Mouse (Mus musculus) liver, adult 2 months (tissue): ENCODE measurements around the gene Zdhhc4. TPM values are rescaled to one million over a fixed set of nuclear protein-coding genes. Genes with fewer than 3 reads are reported as not detected.
A peak's percentile ranks its signal among the peaks of the same experiment; 100 is the strongest.

Experiments
- DNase-seq: peaks from one replicate; pipeline ENCODE4 v3.0.0-alpha.2; 2011; ENCODE audit warnings: low read depth, low spot score; ENCODE audit errors: extremely low read depth
- H3K27ac ChIP-seq: fragments of 200-500 bp; replicated peaks from 2 replicates; pipeline ENCODE4 v1.5.1; 2012; ENCODE audit warnings: low read depth, mild to moderate bottlenecking, control low read depth, inconsistent platforms, low read length; ENCODE audit not compliant: insufficient read depth
- H3K27me3 ChIP-seq: fragments of 200-500 bp; 2 replicates; pipeline ENCODE4 v1.6.1; 2012; ENCODE audit warnings: mild to moderate bottlenecking, moderate library complexity, low read length, inconsistent platforms; ENCODE audit not compliant: control insufficient read depth, insufficient read depth
- H3K36me3 ChIP-seq: fragments of 200-500 bp; 2 replicates; pipeline ENCODE4 v1.6.1; 2012; ENCODE audit warnings: low read length, inconsistent platforms; ENCODE audit not compliant: control insufficient read depth, insufficient read depth
- H3K4me1 ChIP-seq: fragments of 200-500 bp; 2 replicates; pipeline ENCODE4 v1.6.1; 2011; ENCODE audit warnings: low read length; ENCODE audit not compliant: control insufficient read depth, insufficient read depth
- H3K4me3 ChIP-seq: fragments of 200-500 bp; 2 replicates; pipeline ENCODE4 v1.5.1; 2011; ENCODE audit warnings: low read depth, mild to moderate bottlenecking, control low read depth, low read length, moderate library complexity; ENCODE audit not compliant: insufficient read depth
- H3K79me2 ChIP-seq: fragments of 200-500 bp; 2 replicates; pipeline ENCODE4 v1.6.1; 2012; ENCODE audit warnings: inconsistent platforms, mild to moderate bottlenecking, low read length, moderate library complexity; ENCODE audit not compliant: control insufficient read depth, insufficient read depth
- H3K9ac ChIP-seq: fragments of 200-500 bp; 2 replicates; pipeline ENCODE4 v1.6.1; 2012; ENCODE audit warnings: low read depth, mild to moderate bottlenecking, control low read depth, inconsistent platforms, low read length
- CTCF ChIP-seq: fragments of 200-500 bp; IDR thresholded peaks from 2 replicates; pipeline ENCODE4 v1.5.1; 2011; ENCODE audit warnings: low read depth, low read length, control low read depth
- POLR2A ChIP-seq: fragments of 200-500 bp; IDR thresholded peaks from 2 replicates; pipeline ENCODE4 v1.6.1; 2011; ENCODE audit warnings: low read length, control low read depth; ENCODE audit not compliant: insufficient read depth; ENCODE audit errors: extremely low read depth
- WGBS: fragments of 180-500 bp; shearing (Covaris S2); methylation state at CpG from one replicate; pipeline ENCODE4 v1.1.7; 2018; 5-methylcytosine and 5-hydroxymethylcytosine counted together
- polyA plus RNA-seq: library from polyadenylated mRNA; depleted of rRNA; stranded (reverse); fragments of >200 nt; gene quantifications from 2 replicates; pipeline ENCODE4 v1.2.3, GENCODE M21; 2012
- total RNA-seq: library from RNA; depleted of rRNA; stranded (reverse); fragments of >200 nt; gene quantifications from 2 replicates; pipeline ENCODE4 v1.2.3, GENCODE M21; 2014

Zdhhc4 gene
- total and polyA plus RNA-seq, 2 experiments = 13.0 to 42.5 TPM

- H3K79me2 ChIP-seq = no peaks in the 10 kb centered on the region
- no peak overlapping the region for H3K4me3 ChIP-seq
- no peak for DNase-seq
- H3K4me1 ChIP-seq = no peaks in the 10 kb centered on the region; the same call in 1 of the 2 replicates
- 26% methylated on average over 9 of the region's 9 CpGs for WGBS
- no peak overlapping the region for H3K9ac ChIP-seq
- no peak for TF ChIP-seq POLR2A
- no peak for TF ChIP-seq CTCF
- H3K36me3 ChIP-seq = no peaks in the 10 kb centered on the region
- H3K27ac ChIP-seq = no peak overlapping the region
- H3K27me3 ChIP-seq = peaks cover 12% of the 10 kb centered on the region
Measured at GRCm38 (mm10) chr5:143288378-143288911, 40.6 kb downstream of the Zdhhc4 start.

- Histone ChIP-seq H3K4me1 (no peaks in the 10 kb centered on the region; the same call in 1 of the 2 replicates), H3K79me2 (no peaks in the 10 kb centered on the region), H3K9ac (no peak overlapping the region), H3K27ac (no peak overlapping the region), H3K36me3 (no peaks in the 10 kb centered on the region), H3K4me3 (peak overlapping the region; percentile 2; the same call in 1 of the 2 replicates), H3K27me3 (peaks cover 10% of the 10 kb centered on the region; the same call in 1 of the 2 replicates)
- DNase-seq = no peak
- TF ChIP-seq CTCF = no peak
- no peak for TF ChIP-seq POLR2A
- 10% methylated on average over 48 of the region's 48 CpGs for WGBS
Measured at GRCm38 (mm10) chr5:143287774-143288328, 41.2 kb downstream of the Zdhhc4 start.

DNA sequence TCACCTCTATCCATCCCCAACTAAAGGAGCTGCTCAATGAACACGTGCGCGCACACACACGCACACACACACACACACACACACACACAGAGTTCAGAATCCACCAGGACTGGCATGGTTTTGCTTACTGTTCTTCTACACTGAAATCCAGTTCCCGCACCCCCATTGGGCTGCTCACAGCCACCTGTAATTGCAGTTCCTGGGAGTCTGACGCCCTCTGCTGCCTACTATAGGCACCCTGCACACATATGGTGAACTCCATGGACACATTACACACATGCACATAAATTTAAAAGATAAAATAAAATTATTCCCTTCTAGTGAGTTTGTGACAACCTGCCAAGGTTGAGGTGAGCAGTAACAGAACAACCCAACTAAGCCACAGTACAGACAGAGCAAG is 44.3 kb downstream of the Zdhhc4 start:
- Histone ChIP-seq H3K4me1 (no peaks in the 10 kb centered on the region; the same call in 1 of the 2 replicates), H3K36me3 (no peaks in the 10 kb centered on the region), H3K27me3 (peaks cover 11% of the 10 kb centered on the region; the same call in 1 of the 2 replicates), H3K27ac (no peak overlapping the region), H3K9ac (no peak overlapping the region), H3K4me3 (no peak overlapping the region), H3K79me2 (no peaks in the 10 kb centered on the region)
- TF ChIP-seq POLR2A = no peak
- TF ChIP-seq CTCF = peak; percentile 43
- no peak for DNase-seq
- 64% methylated on average over 6 of the region's 6 CpGs for WGBS

- Histone ChIP-seq H3K79me2 (no peaks in the 10 kb centered on the region), H3K4me1 (no peaks in the 10 kb centered on the region), H3K27ac (no peak overlapping the region), H3K27me3 (0 out of 2 replicates have a peak, but pooled peaks cover 2% of the 10 kb centered on the region), H3K4me3 (no peak overlapping the region), H3K36me3 (no peaks in the 10 kb centered on the region), H3K9ac (no peak overlapping the region)
- DNase-seq = no peak
- TF ChIP-seq POLR2A (no peak), CTCF (no peak)
- WGBS = 49% methylated on average over 10 of the region's 10 CpGs
Measured at GRCm38 (mm10) chr5:143279247-143279646, 49.8 kb downstream of the Zdhhc4 start.

- TF ChIP-seq CTCF (no peak), POLR2A (no peak)
- 64% methylated on average over 5 of the region's 5 CpGs for WGBS
- Histone ChIP-seq H3K4me3 (no peak overlapping the region), H3K27me3 (0 out of 2 replicates have a peak, but pooled peaks cover 2% of the 10 kb centered on the region), H3K79me2 (no peaks in the 10 kb centered on the region), H3K27ac (no peak overlapping the region), H3K4me1 (no peaks in the 10 kb centered on the region), H3K36me3 (no peaks in the 10 kb centered on the region), H3K9ac (no peak overlapping the region)
- no peak for DNase-seq
Measured at GRCm38 (mm10) chr5:143275761-143276160, 53.3 kb downstream of the Zdhhc4 start.
